ENCODE assay signal across 14 mouse cellular contexts in the genomic region with DNA sequence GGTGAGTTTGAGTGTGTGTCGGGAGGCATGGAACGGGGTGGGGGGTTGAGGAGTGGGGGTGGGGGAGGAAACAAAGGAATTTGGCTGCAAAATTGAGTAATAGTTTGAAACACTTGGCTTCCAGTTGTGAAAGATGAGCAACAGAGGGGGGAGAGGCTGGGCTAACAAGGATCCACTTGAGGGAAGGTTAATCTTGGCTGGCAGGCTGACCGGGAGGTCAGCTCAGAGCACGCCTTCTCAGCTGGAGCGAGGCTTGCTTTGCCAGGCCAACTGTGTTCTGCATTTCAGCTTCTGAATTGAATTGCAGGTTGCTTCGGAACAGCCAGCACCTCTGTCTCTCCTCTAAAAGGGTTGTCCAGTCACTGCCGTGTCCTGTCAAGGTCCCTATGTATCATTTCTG. TPM values are rescaled to one million over a fixed set of nuclear protein-coding genes. Genes with fewer than 3 reads are reported as not detected.
DNase-seq lines count a peak whose midpoint lies in the region; ATAC-seq and TF ChIP-seq lines count a peak whose summit lies in the region.
"Had no signal": no experiment of that assay in that cellular context is flagged by ENCODE, and none has a peak within 500 bp of the region (broad histone marks: within the 10 kb centered on the region; RNA-seq: fewer than 3 reads in every experiment).

No protein-coding gene starts in this region.

- H3K27ac ChIP-seq in embryonic facial prominence, embryonic 14.5 days (replicated peaks; ENCODE audit: low read depth, low read length): no peak overlapping the region
- H3K27ac ChIP-seq in neural tube, embryonic 12.5 days: no peak overlapping the region
- H3K27ac ChIP-seq: stomach, postnatal 0 days had no signal

- no peaks in the 10 kb centered on the region; the same call in 1 of the 2 replicates for H3K4me1 ChIP-seq in lung, adult 2 months (ENCODE audit: control insufficient read depth, insufficient read depth, low read length)
- H3K4me1 ChIP-seq in embryonic facial prominence, embryonic 14.5 days (ENCODE audit: control insufficient read depth, insufficient read depth, low read length): 0 out of 2 replicates have a peak, but pooled peaks cover 5% of the 10 kb centered on the region
- peaks cover 5% of the 10 kb centered on the region for H3K4me1 ChIP-seq in neural tube, embryonic 12.5 days

- WGBS in lung, adult 2 months: 29% methylated on average over 7 of the region's 7 CpGs
- whole genome bisulfite sequencing in embryonic facial prominence, embryonic 14.5 days: 19% methylated on average over 7 of the region's 7 CpGs
- 23% methylated on average over 7 of the region's 7 CpGs for WGBS in neural tube, embryonic 12.5 days

- H3K36me3 ChIP-seq in embryonic facial prominence, embryonic 14.5 days (ENCODE audit: control insufficient read depth, insufficient read depth, low read length): no peaks in the 10 kb centered on the region
- no peaks in the 10 kb centered on the region for H3K36me3 ChIP-seq in neural tube, embryonic 12.5 days

- peak; percentile 24 for DNase-seq in gastrocnemius, postnatal 10 days
- DNase-seq in gastrocnemius, postnatal 36 days: no peak
- peak; percentile 13 for DNase-seq in lung, postnatal 10 days
- DNase-seq in lung, adult 2 months: no peak
- peak; percentile 69 for DNase-seq in embryonic facial prominence, embryonic 14.5 days (ENCODE audit: low spot score)
- DNase-seq in layer of hippocampus, adult 18-20 months (ENCODE audit: low spot score in 2 of 2): no peak
- DNase-seq in right cerebral cortex, adult 2 months (ENCODE audit: low spot score in 2 of 2): no peak

- intact Hi-C loops in gastrocnemius, postnatal 36 days (cut with DNase I): no loop called here

- no peak overlapping the region for H3K9ac ChIP-seq in embryonic facial prominence, embryonic 14.5 days (ENCODE audit: low read depth, low read length)
- no peak overlapping the region for H3K9ac ChIP-seq in neural tube, embryonic 12.5 days

- 0 out of 2 replicates have a peak overlapping the region, but pooled peaks have one; percentile 4 for H3K4me2 ChIP-seq in embryonic facial prominence, embryonic 14.5 days (ENCODE audit: low read depth, low read length)
- H3K4me2 ChIP-seq in neural tube, embryonic 12.5 days (replicated peaks): peak overlapping the region; percentile 28
- H3K4me2 ChIP-seq: heart, embryonic 11.5 days had no signal

- H3K9me3 ChIP-seq in embryonic facial prominence, embryonic 14.5 days (ENCODE audit: control insufficient read depth, low read length): no peaks in the 10 kb centered on the region
- no peaks in the 10 kb centered on the region for H3K9me3 ChIP-seq in neural tube, embryonic 12.5 days

- ATAC-seq in embryonic facial prominence, embryonic 14.5 days (ENCODE audit: low read depth): peak; percentile 63; the same call in 1 of the 2 replicates
- no peak for ATAC-seq in neural tube, embryonic 12.5 days (ENCODE audit: low FRiP score, low read depth)
- ATAC-seq: forebrain, embryonic 14.5 days; intestine, embryonic 16.5 days had no signal

- no peak overlapping the region for H3K4me3 ChIP-seq in lung, adult 2 months (replicated peaks; ENCODE audit: extremely low read depth, low read depth, low read length)
- no peak overlapping the region for H3K4me3 ChIP-seq in embryonic facial prominence, embryonic 14.5 days (ENCODE audit: low read depth, low read length)
- H3K4me3 ChIP-seq in neural tube, embryonic 12.5 days: no peak overlapping the region

- TF ChIP-seq CTCF in lung, adult 2 months (IDR thresholded peaks at IDR 0.05; ENCODE audit: insufficient read depth, low read length): no peak

- peaks cover 12% of the 10 kb centered on the region; the same call in 1 of the 2 replicates for H3K27me3 ChIP-seq in embryonic facial prominence, embryonic 14.5 days (replicated peaks; ENCODE audit: control insufficient read depth, insufficient read depth, low read length)
- peaks cover 9% of the 10 kb centered on the region for H3K27me3 ChIP-seq in neural tube, embryonic 12.5 days (replicated peaks)

- TF ChIP-seq POLR2A in lung, adult 2 months (IDR thresholded peaks at IDR 0.05; ENCODE audit: borderline replicate concordance, extremely low read depth, low read depth, low read length): no peak

RNA-seq across cellular contexts. Expression of a gene that starts 8.1 kb away (rescaled TPM):
- total RNA-seq in gastrocnemius, postnatal 10 days (2021): under 1 TPM; 0.79 to 0.80 TPM
- total RNA-seq in gastrocnemius, postnatal 36 days (2021): under 1 TPM in 1 of 2 experiments, not detected in 1; 0.05 TPM
- 0.43 and 0.53 TPM in 2 replicates for polyA plus RNA-seq in lung, adult 2 months (2012; rRNA removed)
- polyA plus RNA-seq in embryonic facial prominence, embryonic 14.5 days (2014; fragmentation: Nextera tagmentation; extraction: Ambion mirVana): 10.4 and 13.1 TPM in 2 replicates
- polyA plus RNA-seq in neural tube, embryonic 12.5 days (2016; fragmentation: Nextera tagmentation; extraction: Ambion mirVana): 4.8 and 5.8 TPM in 2 replicates
- 1 to 10 TPM; 1.9 to 2.5 TPM for total RNA-seq in layer of hippocampus, adult 18-20 months (2021)
- total RNA-seq: megakaryocyte progenitor cell, adult 5-6 weeks had no signal

RNA-seq across cellular contexts. Expression of a gene that starts 9.7 kb away (rescaled TPM):
- not detected for total RNA-seq in gastrocnemius, postnatal 10 days (2021)
- total RNA-seq in gastrocnemius, postnatal 36 days (2021): not detected
- polyA plus RNA-seq in lung, adult 2 months (2012; rRNA removed): not detected in 2 replicates
- 0.42 TPM in 1 of 2 replicates, not detected in the other for polyA plus RNA-seq in embryonic facial prominence, embryonic 14.5 days (2014; fragmentation: Nextera tagmentation; extraction: Ambion mirVana)
- 0.25 and 0.95 TPM in 2 replicates for polyA plus RNA-seq in neural tube, embryonic 12.5 days (2016; fragmentation: Nextera tagmentation; extraction: Ambion mirVana)
- total RNA-seq in layer of hippocampus, adult 18-20 months (2021): under 1 TPM; 0.32 to 0.56 TPM
- total RNA-seq: megakaryocyte progenitor cell, adult 5-6 weeks had no signal
- polyA plus RNA-seq: C2C12; forebrain, embryonic 14.5 days; heart, embryonic 11.5 days; intestine, embryonic 16.5 days; stomach, postnatal 0 days had no signal

Comparison
In these comparisons a context has a peak if more than half of its experiments do, and no peak if none do; other contexts are left out.
1. DNase-seq: peak in gastrocnemius, postnatal 10 days (single experiment), lung, postnatal 10 days (single experiment) and embryonic facial prominence, embryonic 14.5 days (single experiment); none in gastrocnemius, postnatal 36 days (0 of 2), lung, adult 2 months (single experiment), layer of hippocampus, adult 18-20 months (0 of 2) and right cerebral cortex, adult 2 months (0 of 2).